Mouse (Mus musculus) midbrain, embryonic 14.5 days (tissue): ENCODE data around the gene AB124611. TPM values are rescaled to one million over a fixed set of nuclear protein-coding genes. Genes with fewer than 3 reads are reported as not detected.
"Not testable (repeated sequence)": the region's sequence is repeated elsewhere in the genome, so short reads cannot be mapped to it uniquely, and the experiment has no call there.

Experiments
- ATAC-seq: fragments of 200-750 bp; cut with Nextera tagmentation; 2 replicates; pipeline ENCODE4 v1.8.0; 2017; ENCODE audit warnings: moderate number of reproducible peaks, moderate library complexity; ENCODE audit not compliant: low FRiP score, low TSS enrichment
- DNase-seq: peaks from one replicate; pipeline ENCODE4 v3.0.0-alpha.2; 2015
- H3K27ac ChIP-seq: fragments of 300-500 bp; sonication (generic); replicated peaks from 2 replicates; pipeline ENCODE4 v1.5.1; 2014; ENCODE audit warnings: mild to moderate bottlenecking, low read depth, low read length, moderate library complexity
- H3K27me3 ChIP-seq: fragments of 300-500 bp; sonication (generic); 2 replicates; pipeline ENCODE4 v1.6.1; 2014; ENCODE audit warnings: low read length, control low read depth, mixed read lengths; ENCODE audit not compliant: control insufficient read depth, insufficient read depth
- H3K36me3 ChIP-seq: fragments of 300-500 bp; sonication (generic); 2 replicates; pipeline ENCODE4 v1.6.1; 2014; ENCODE audit warnings: low read length, control low read depth; ENCODE audit not compliant: control insufficient read depth, insufficient read depth
- H3K4me1 ChIP-seq: fragments of 300-500 bp; sonication (generic); 2 replicates; pipeline ENCODE4 v1.6.1; 2014; ENCODE audit warnings: mild to moderate bottlenecking, antibody characterized with exemption, low read length, control low read depth; ENCODE audit not compliant: control insufficient read depth, insufficient read depth
- H3K4me2 ChIP-seq: fragments of 300-500 bp; sonication (generic); 2 replicates; pipeline ENCODE4 v1.6.1; 2014; ENCODE audit warnings: mild to moderate bottlenecking, low read length, moderate library complexity
- H3K4me3 ChIP-seq: fragments of 300-500 bp; sonication (generic); replicated peaks from 2 replicates; pipeline ENCODE4 v1.5.1; 2014; ENCODE audit warnings: low read depth, low read length
- H3K9ac ChIP-seq: fragments of 300-500 bp; sonication (generic); replicated peaks from 2 replicates; pipeline ENCODE4 v1.6.1; 2014; ENCODE audit warnings: mild to moderate bottlenecking, low read length, moderate library complexity
- H3K9me3 ChIP-seq: fragments of 300-500 bp; sonication (generic); 2 replicates; pipeline ENCODE4 v1.6.1; 2016; ENCODE audit warnings: low read length, control low read depth, mixed read lengths; ENCODE audit not compliant: control insufficient read depth
- WGBS: fragments of 180-500 bp; shearing (Covaris S2); extraction: QIAGEN DNeasy Blood & Tissue Kit; methylation state at CpG from one replicate; pipeline ENCODE4 v1.1.7; 2014; 5-methylcytosine and 5-hydroxymethylcytosine counted together
- polyA plus RNA-seq: library from polyadenylated mRNA; unstranded; fragments of >200 nt; fragmentation: Nextera tagmentation; extraction: Ambion mirVana; gene quantifications from 2 replicates; pipeline ENCODE4 v1.2.1, GENCODE M21; 2014

AB124611 gene
- polyA plus RNA-seq = 1.0 and 1.8 TPM in 2 replicates

GRCm38 (mm10) chr9:21525937-21526633 is at the start of gene AB124611:
TSS of gene AB124611 (plus strand) at chr9:21526176.
- Histone ChIP-seq H3K4me3 (no peak within 1 kb of the TSS), H3K36me3 (no peaks in the 10 kb centered on the region), H3K9me3 (no peaks in the 10 kb centered on the region), H3K27me3 (no peaks in the 10 kb centered on the region), H3K27ac (no peak within 1 kb of the TSS), H3K9ac (no peak within 1 kb of the TSS), H3K4me2 (no peak within 1 kb of the TSS), H3K4me1 (no peaks in the 10 kb centered on the region)
- DNase-seq (no peak), ATAC-seq (no peak)
- WGBS = 76% methylated on average over 14 of the region's 14 CpGs

- Histone ChIP-seq H3K4me1 (no peaks in the 10 kb centered on the region), H3K36me3 (peaks cover 94% of the 10 kb centered on the region), H3K4me3 (no peak overlapping the region), H3K9me3 (no peaks in the 10 kb centered on the region), H3K9ac (no peak overlapping the region), H3K4me2 (no peak overlapping the region), H3K27ac (no peak overlapping the region), H3K27me3 (no peaks in the 10 kb centered on the region)
- DNase-seq (no peak), ATAC-seq (no peak)
- 98% methylated on average over 6 of the region's 6 CpGs for WGBS
Measured at GRCm38 (mm10) chr9:21477707-21478106, 48.3 kb upstream of the AB124611 start.

GRCm38 (mm10) chr9:21484065-21484464 is 41.9 kb upstream of the AB124611 start:
- DNase-seq = peak; percentile 8
- no peak overlapping the region for H3K4me3 ChIP-seq
- no peak overlapping the region for H3K9ac ChIP-seq
- H3K4me2 ChIP-seq = no peak overlapping the region
- no peaks in the 10 kb centered on the region for H3K9me3 ChIP-seq
- no peaks in the 10 kb centered on the region for H3K27me3 ChIP-seq
- H3K27ac ChIP-seq = no peak overlapping the region
- H3K36me3 ChIP-seq = peaks cover 73% of the 10 kb centered on the region
- H3K4me1 ChIP-seq = no peaks in the 10 kb centered on the region
- ATAC-seq = no peak
- WGBS = 88% methylated on average over 4 of the region's 4 CpGs

GRCm38 (mm10) chr9:21488246-21488645 is 37.7 kb upstream of the AB124611 start:
- not testable (repeated sequence) for H3K27me3 ChIP-seq, H3K27ac ChIP-seq, H3K4me3 ChIP-seq, DNase-seq, H3K4me2 ChIP-seq, H3K4me1 ChIP-seq, H3K9me3 ChIP-seq, ATAC-seq, H3K9ac ChIP-seq
- WGBS = 91% methylated on average over 1 of the region's 2 CpGs
- H3K36me3 ChIP-seq = peaks cover 42% of the 10 kb centered on the region

- ATAC-seq = no peak
- H3K4me1 ChIP-seq = no peaks in the 10 kb centered on the region
- H3K36me3 ChIP-seq = peaks cover 26% of the 10 kb centered on the region
- H3K27me3 ChIP-seq = no peaks in the 10 kb centered on the region
- H3K27ac ChIP-seq = no peak overlapping the region
- H3K4me3 ChIP-seq = no peak overlapping the region
- H3K9me3 ChIP-seq = no peaks in the 10 kb centered on the region
- 93% methylated on average over 9 of the region's 9 CpGs for WGBS
- no peak for DNase-seq
- no peak overlapping the region for H3K9ac ChIP-seq
- H3K4me2 ChIP-seq = no peak overlapping the region
Measured at GRCm38 (mm10) chr9:21490696-21491095, 35.3 kb upstream of the AB124611 start.

GRCm38 (mm10) chr9:21493907-21494306 is 32.1 kb upstream of the AB124611 start:
- 48% methylated on average over 2 of the region's 2 CpGs for WGBS
- Histone ChIP-seq H3K4me3 (no peak overlapping the region), H3K4me2 (no peak overlapping the region), H3K27me3 (no peaks in the 10 kb centered on the region), H3K4me1 (no peaks in the 10 kb centered on the region), H3K9me3 (no peaks in the 10 kb centered on the region), H3K36me3 (peaks cover 21% of the 10 kb centered on the region), H3K9ac (no peak overlapping the region), H3K27ac (no peak overlapping the region)
- no peak for DNase-seq
- ATAC-seq = no peak

- WGBS = 85% methylated on average over 9 of the region's 9 CpGs
- peaks cover 28% of the 10 kb centered on the region for H3K36me3 ChIP-seq
Measured at GRCm38 (mm10) chr9:21494726-21495125, 31.2 kb upstream of the AB124611 start.

GRCm38 (mm10) chr9:21496308-21497049 is 29.5 kb upstream of the AB124611 start:
- no peaks in the 10 kb centered on the region for H3K9me3 ChIP-seq
- no peaks in the 10 kb centered on the region for H3K4me1 ChIP-seq
- no peaks in the 10 kb centered on the region for H3K27me3 ChIP-seq
- H3K9ac ChIP-seq = no peak overlapping the region
- WGBS = 88% methylated on average over 19 of the region's 19 CpGs
- H3K36me3 ChIP-seq = peaks cover 25% of the 10 kb centered on the region
- H3K27ac ChIP-seq = no peak overlapping the region
- no peak for DNase-seq
- ATAC-seq = no peak
- no peak overlapping the region for H3K4me2 ChIP-seq
- no peak overlapping the region for H3K4me3 ChIP-seq

More at GRCm38 (mm10) chr9:21494726-21495125, 31.2 kb upstream of the AB124611 start:
- Histone ChIP-seq H3K4me2 (no peak overlapping the region), H3K27me3 (no peaks in the 10 kb centered on the region), H3K9ac (no peak overlapping the region), H3K27ac (no peak overlapping the region), H3K4me1 (no peaks in the 10 kb centered on the region), H3K4me3 (no peak overlapping the region), H3K9me3 (no peaks in the 10 kb centered on the region)
- ATAC-seq = no peak
- DNase-seq = no peak
